Mouse (Mus musculus) lung, postnatal 0 days (tissue): ENCODE data around the gene Meiob. TPM values are rescaled to one million over a fixed set of nuclear protein-coding genes. Genes with fewer than 3 reads are reported as not detected.
A peak's percentile ranks its signal among the peaks of the same experiment; 100 is the strongest.

Source experiments
- ATAC-seq: fragments of 200-750 bp; cut with Nextera tagmentation; 2 replicates; pipeline ENCODE4 v1.8.0; 2017; ENCODE audit warnings: moderate library complexity
- DNase-seq: peaks from one replicate; pipeline ENCODE4 v3.0.0-alpha.2; 2016; ENCODE audit warnings: low spot score
- H3K27ac ChIP-seq: fragments of 300-500 bp; sonication (generic); 2 replicates; pipeline ENCODE4 v1.5.1; 2014; ENCODE audit warnings: antibody characterized with exemption, mild to moderate bottlenecking, low read length, mixed read lengths
- H3K27me3 ChIP-seq: fragments of 300-500 bp; sonication (generic); replicated peaks from 2 replicates; pipeline ENCODE4 v1.6.1; 2014; ENCODE audit warnings: low read length, mixed read lengths; ENCODE audit not compliant: insufficient read depth
- H3K36me3 ChIP-seq: fragments of 300-500 bp; sonication (generic); 2 replicates; pipeline ENCODE4 v1.6.1; 2014; ENCODE audit warnings: low read length, mixed read lengths; ENCODE audit not compliant: insufficient read depth
- H3K4me1 ChIP-seq: fragments of 300-500 bp; sonication (generic); 2 replicates; pipeline ENCODE4 v1.6.1; 2014; ENCODE audit warnings: antibody characterized with exemption, low read depth, low read length, mixed read lengths; ENCODE audit not compliant: insufficient read depth
- H3K4me2 ChIP-seq: fragments of 300-500 bp; sonication (generic); replicated peaks from 2 replicates; pipeline ENCODE4 v1.6.1; 2014; ENCODE audit warnings: low read depth, mild to moderate bottlenecking, low read length, moderate library complexity, mixed read lengths
- H3K4me3 ChIP-seq: fragments of 300-500 bp; sonication (generic); 2 replicates; pipeline ENCODE4 v1.5.1; 2014; ENCODE audit warnings: low read depth, low read length
- H3K9ac ChIP-seq: fragments of 300-500 bp; sonication (generic); replicated peaks from 2 replicates; pipeline ENCODE4 v1.6.1; 2014; ENCODE audit warnings: low read depth, mild to moderate bottlenecking
- H3K9me3 ChIP-seq: fragments of 300-500 bp; sonication (generic); 2 replicates; pipeline ENCODE4 v1.6.1; 2016; ENCODE audit warnings: low read length, mixed read lengths
- CTCF ChIP-seq: IDR thresholded peaks from 2 replicates; pipeline ENCODE4 v1.5.1; 2016; ENCODE audit warnings: antibody characterized with exemption, mild to moderate bottlenecking
- EP300 ChIP-seq: IDR thresholded peaks from 2 replicates; pipeline ENCODE4 v1.6.1; 2016; ENCODE audit warnings: antibody characterized with exemption, mild to moderate bottlenecking, control low read depth
- WGBS: fragments of 180-500 bp; shearing (Covaris S2); extraction: QIAGEN DNeasy Blood & Tissue Kit; methylation state at CpG from one replicate; pipeline ENCODE4 v1.1.7; 2014; 5-methylcytosine and 5-hydroxymethylcytosine counted together
- polyA plus RNA-seq: library from polyadenylated mRNA; unstranded; fragments of >200 nt; fragmentation: Nextera tagmentation; extraction: Ambion mirVana; gene quantifications from 2 replicates; pipeline ENCODE4 v1.2.1, GENCODE M21; 2015

The Meiob gene
- polyA plus RNA-seq, 1 experiment from 2014 or later: not detected

- DNase-seq (no peak), ATAC-seq (no peak)
- H3K27ac ChIP-seq: no peak overlapping the region
These were observed 34.9 kb upstream of the Meiob start for GRCm38 (mm10) chr17:24769146-24769545.

GRCm38 (mm10) chr17:24773241-24773640 is 30.8 kb upstream of the Meiob start:
- TF ChIP-seq EP300: no peak
- TF ChIP-seq CTCF: peak; percentile 25; the same call in 1 of the 2 replicates
- Histone ChIP-seq H3K4me2 (no peak overlapping the region), H3K9ac (no peak overlapping the region), H3K9me3 (peaks cover 4% of the 10 kb centered on the region; the same call in 1 of the 2 replicates), H3K27ac (no peak overlapping the region), H3K4me1 (no peaks in the 10 kb centered on the region), H3K4me3 (no peak overlapping the region), H3K36me3 (no peaks in the 10 kb centered on the region), H3K27me3 (no peaks in the 10 kb centered on the region)
- DNase-seq (no peak), ATAC-seq (no peak)
- whole genome bisulfite sequencing: 79% methylated on average over 5 of the region's 5 CpGs

More at GRCm38 (mm10) chr17:24769146-24769545, 34.9 kb upstream of the Meiob start:
- no peak overlapping the region for H3K4me2 ChIP-seq
- no peaks in the 10 kb centered on the region for H3K27me3 ChIP-seq
- WGBS: 50% methylated on average over 3 of the region's 3 CpGs
- H3K4me3 ChIP-seq: no peak overlapping the region
- H3K9ac ChIP-seq: no peak overlapping the region
- no peaks in the 10 kb centered on the region for H3K36me3 ChIP-seq
- H3K9me3 ChIP-seq: peaks cover 4% of the 10 kb centered on the region; the same call in 1 of the 2 replicates
- no peak for TF ChIP-seq EP300
- H3K4me1 ChIP-seq: no peaks in the 10 kb centered on the region

GRCm38 (mm10) chr17:24775173-24775572 is 28.9 kb upstream of the Meiob start:
- Histone ChIP-seq H3K4me2 (no peak overlapping the region), H3K27me3 (no peaks in the 10 kb centered on the region), H3K9me3 (peaks cover 4% of the 10 kb centered on the region; the same call in 1 of the 2 replicates), H3K4me1 (no peaks in the 10 kb centered on the region), H3K9ac (no peak overlapping the region), H3K36me3 (no peaks in the 10 kb centered on the region), H3K27ac (no peak overlapping the region), H3K4me3 (no peak overlapping the region)
- DNase-seq (no peak), ATAC-seq (no peak)
- no peak for TF ChIP-seq EP300
- TF ChIP-seq CTCF: no peak
- WGBS: 69% methylated on average over 8 of the region's 8 CpGs

GRCm38 (mm10) chr17:24777073-24777472 is 27.0 kb upstream of the Meiob start:
- Histone ChIP-seq H3K4me1 (no peaks in the 10 kb centered on the region), H3K36me3 (no peaks in the 10 kb centered on the region), H3K27me3 (no peaks in the 10 kb centered on the region), H3K4me2 (no peak overlapping the region), H3K4me3 (no peak overlapping the region), H3K9me3 (peaks cover 4% of the 10 kb centered on the region; the same call in 1 of the 2 replicates), H3K9ac (no peak overlapping the region), H3K27ac (peak overlapping the region; percentile 54; the same call in 1 of the 2 replicates)
- TF ChIP-seq EP300: 0 out of 2 replicates have a peak, but pooled peaks have one; percentile 26
- TF ChIP-seq CTCF: no peak
- 68% methylated on average over 2 of the region's 2 CpGs for WGBS
- peak; percentile 80 for DNase-seq
- ATAC-seq: peak; percentile 95

- Histone ChIP-seq H3K4me1 (no peaks in the 10 kb centered on the region), H3K27ac (no peak overlapping the region), H3K4me2 (no peak overlapping the region), H3K4me3 (no peak overlapping the region), H3K36me3 (no peaks in the 10 kb centered on the region), H3K9me3 (no peaks in the 10 kb centered on the region), H3K27me3 (no peaks in the 10 kb centered on the region), H3K9ac (no peak overlapping the region)
- no peak for ATAC-seq
- 80% methylated on average over 2 of the region's 2 CpGs for WGBS
- DNase-seq: no peak
- no peak for TF ChIP-seq CTCF
- TF ChIP-seq EP300: no peak
These were observed 23.3 kb upstream of the Meiob start for GRCm38 (mm10) chr17:24780821-24781220.

- 35% methylated on average over 8 of the region's 8 CpGs for WGBS
- H3K27ac ChIP-seq: no peak overlapping the region
- no peaks in the 10 kb centered on the region; the same call in 1 of the 2 replicates for H3K27me3 ChIP-seq
- TF ChIP-seq EP300: no peak
- TF ChIP-seq CTCF: no peak
- H3K9me3 ChIP-seq: no peaks in the 10 kb centered on the region
- no peak overlapping the region for H3K4me3 ChIP-seq
- H3K36me3 ChIP-seq: no peaks in the 10 kb centered on the region
- no peak overlapping the region for H3K4me2 ChIP-seq
- H3K9ac ChIP-seq: no peak overlapping the region
- no peaks in the 10 kb centered on the region for H3K4me1 ChIP-seq
- no peak for ATAC-seq
- DNase-seq: no peak
These were observed 11.9 kb upstream of the Meiob start for GRCm38 (mm10) chr17:24792190-24792589.

GRCm38 (mm10) chr17:24794791-24795190 is 9.3 kb upstream of the Meiob start:
- H3K9ac ChIP-seq: no peak overlapping the region
- H3K9me3 ChIP-seq: no peaks in the 10 kb centered on the region
- no peaks in the 10 kb centered on the region for H3K4me1 ChIP-seq
- H3K27me3 ChIP-seq: no peaks in the 10 kb centered on the region; the same call in 1 of the 2 replicates
- H3K36me3 ChIP-seq: no peaks in the 10 kb centered on the region
- TF ChIP-seq CTCF (no peak), EP300 (no peak)
- H3K27ac ChIP-seq: no peak overlapping the region
- H3K4me3 ChIP-seq: no peak overlapping the region
- DNase-seq: no peak
- no peak for ATAC-seq
- no peak overlapping the region for H3K4me2 ChIP-seq
- WGBS: 51% methylated on average over 12 of the region's 12 CpGs
